Mouse (Mus musculus): ENCODE measurements around the gene Slc5a11. TPM values are rescaled to one million over a fixed set of nuclear protein-coding genes. Genes with fewer than 3 reads are reported as not detected.
A peak's percentile ranks its signal among the peaks of the same experiment; 100 is the strongest.

Gene Slc5a11
- 22.0 and 32.2 TPM in 2 replicates for total RNA-seq (2012; rRNA removed)

- Histone ChIP-seq H3K9me3 (ENCODE audit: control insufficient read depth, insufficient read depth, low read depth, low read length) (no peaks in the 10 kb centered on the region), H3K27ac (ENCODE audit: insufficient read depth, low read depth, low read length, poor library complexity, severe bottlenecking) (peak within 1 kb of the TSS; percentile 57; the same call in 1 of the 2 replicates), H3K36me3 (ENCODE audit: control insufficient read depth, insufficient read depth, low read length, poor library complexity, severe bottlenecking) (no peaks in the 10 kb centered on the region), H3K9ac (ENCODE audit: insufficient read depth, low read depth, low read length, poor library complexity, severe bottlenecking) (peak within 1 kb of the TSS; percentile 34; the same call in 1 of the 2 replicates), H3K4me3 (ENCODE audit: insufficient read depth in 1 of 2, low read depth in 1 of 2, low read length in 2 of 2, poor library complexity in 1 of 2, severe bottlenecking in 1 of 2) (peak within 1 kb of the TSS; percentile 10 to 34; a peak in 3 of 4 replicates), H3K4me1 (ENCODE audit: control insufficient read depth in 2 of 2, insufficient read depth in 2 of 2, low read length in 2 of 2, poor library complexity in 1 of 2) (peaks cover 12 to 35% of the 10 kb centered on the region in 2 experiments)
- in situ Hi-C loops (cut with MboI; ENCODE audit: low sequenced_read_pairs in 2 of 2, unreplicated experiment in 2 of 2) = loop anchor here in 1 of 2 experiments (25.0 kb wide), 1 partner anchor 248 kb away; the partner anchor contains the start of gene Aqp8
- TF ChIP-seq MAFK (IDR thresholded peaks at IDR 0.05; ENCODE audit: insufficient read depth, low read depth, low read length) (no peak), HCFC1 (IDR thresholded peaks at IDR 0.05; ENCODE audit: borderline replicate concordance, insufficient read depth, low read length) (no peak), ZC3H11A (IDR thresholded peaks at IDR 0.05; ENCODE audit: borderline replicate concordance, low read depth, low read length) (no peak), ZNF384 (IDR thresholded peaks at IDR 0.05; ENCODE audit: low read depth, low read length) (no peak), CHD2 (IDR thresholded peaks at IDR 0.05; ENCODE audit: low read depth, low read length) (no peak)
- DNase-seq (ENCODE audit: low read depth, low spot score) = no peak
Measured at GRCm38 (mm10) chr7:123214365-123215075, at the start of gene Slc5a11. Gene Slc5a11 (plus strand): TSS chr7:123214780.

GRCm38 (mm10) chr7:123167436-123167835 lies 47.1 kb upstream of the Slc5a11 start:
- no peak for DNase-seq (ENCODE audit: low read depth, low spot score)
- in situ Hi-C loops (cut with MboI; ENCODE audit: low sequenced_read_pairs in 2 of 2, unreplicated experiment in 2 of 2) = no loop called here
- Histone ChIP-seq H3K9me3 (ENCODE audit: control insufficient read depth, insufficient read depth, low read depth, low read length) (no peaks in the 10 kb centered on the region), H3K4me3 (ENCODE audit: insufficient read depth in 1 of 2, low read depth in 1 of 2, low read length in 2 of 2, poor library complexity in 1 of 2, severe bottlenecking in 1 of 2) (no peak overlapping the region), H3K4me1 (ENCODE audit: control insufficient read depth in 2 of 2, insufficient read depth in 2 of 2, low read length in 2 of 2, poor library complexity in 1 of 2) (no peaks in the 10 kb centered on the region), H3K9ac (ENCODE audit: insufficient read depth, low read depth, low read length, poor library complexity, severe bottlenecking) (no peak overlapping the region), H3K27ac (ENCODE audit: insufficient read depth, low read depth, low read length, poor library complexity, severe bottlenecking) (no peak overlapping the region), H3K36me3 (ENCODE audit: control insufficient read depth, insufficient read depth, low read length, poor library complexity, severe bottlenecking) (peaks cover 33% of the 10 kb centered on the region)
- TF ChIP-seq ZC3H11A (IDR thresholded peaks at IDR 0.05; ENCODE audit: borderline replicate concordance, low read depth, low read length) = no peak
- no peak for TF ChIP-seq MAFK (IDR thresholded peaks at IDR 0.05; ENCODE audit: insufficient read depth, low read depth, low read length)
- no peak for TF ChIP-seq ZNF384 (IDR thresholded peaks at IDR 0.05; ENCODE audit: low read depth, low read length)
- TF ChIP-seq HCFC1 (IDR thresholded peaks at IDR 0.05; ENCODE audit: borderline replicate concordance, insufficient read depth, low read length) = no peak

GRCm38 (mm10) chr7:123169618-123170017 lies 45.0 kb upstream of the Slc5a11 start:
- in situ Hi-C loops (cut with MboI; ENCODE audit: low sequenced_read_pairs in 2 of 2, unreplicated experiment in 2 of 2) = no loop called here
- no peak for DNase-seq (ENCODE audit: low read depth, low spot score)
- Histone ChIP-seq H3K4me3 (ENCODE audit: insufficient read depth in 1 of 2, low read depth in 1 of 2, low read length in 2 of 2, poor library complexity in 1 of 2, severe bottlenecking in 1 of 2) (no peak overlapping the region), H3K27ac (ENCODE audit: insufficient read depth, low read depth, low read length, poor library complexity, severe bottlenecking) (no peak overlapping the region), H3K4me1 (ENCODE audit: control insufficient read depth in 2 of 2, insufficient read depth in 2 of 2, low read length in 2 of 2, poor library complexity in 1 of 2) (no peaks in the 10 kb centered on the region), H3K36me3 (ENCODE audit: control insufficient read depth, insufficient read depth, low read length, poor library complexity, severe bottlenecking) (peaks cover 36% of the 10 kb centered on the region), H3K9me3 (ENCODE audit: control insufficient read depth, insufficient read depth, low read depth, low read length) (no peaks in the 10 kb centered on the region), H3K9ac (ENCODE audit: insufficient read depth, low read depth, low read length, poor library complexity, severe bottlenecking) (no peak overlapping the region)
- no peak for TF ChIP-seq HCFC1 (IDR thresholded peaks at IDR 0.05; ENCODE audit: borderline replicate concordance, insufficient read depth, low read length)

- H3K9me3 ChIP-seq (ENCODE audit: control insufficient read depth, insufficient read depth, low read depth, low read length) = no peaks in the 10 kb centered on the region
- in situ Hi-C loops (cut with MboI; ENCODE audit: low sequenced_read_pairs in 2 of 2, unreplicated experiment in 2 of 2) = no loop called here
- no peak overlapping the region for H3K9ac ChIP-seq (ENCODE audit: insufficient read depth, low read depth, low read length, poor library complexity, severe bottlenecking)
- no peak for TF ChIP-seq ZC3H11A (IDR thresholded peaks at IDR 0.05; ENCODE audit: borderline replicate concordance, low read depth, low read length)
- no peak for TF ChIP-seq MAFK (IDR thresholded peaks at IDR 0.05; ENCODE audit: insufficient read depth, low read depth, low read length)
- no peak for TF ChIP-seq HCFC1 (IDR thresholded peaks at IDR 0.05; ENCODE audit: borderline replicate concordance, insufficient read depth, low read length)
- TF ChIP-seq CHD2 (IDR thresholded peaks at IDR 0.05; ENCODE audit: low read depth, low read length) = no peak
- no peak for TF ChIP-seq ZNF384 (IDR thresholded peaks at IDR 0.05; ENCODE audit: low read depth, low read length)
- H3K4me3 ChIP-seq (ENCODE audit: insufficient read depth in 1 of 2, low read depth in 1 of 2, low read length in 2 of 2, poor library complexity in 1 of 2, severe bottlenecking in 1 of 2) = no peak overlapping the region
- no peak for DNase-seq (ENCODE audit: low read depth, low spot score)
- H3K36me3 ChIP-seq (ENCODE audit: control insufficient read depth, insufficient read depth, low read length, poor library complexity, severe bottlenecking) = peaks cover 38% of the 10 kb centered on the region
- H3K4me1 ChIP-seq (ENCODE audit: control insufficient read depth in 2 of 2, insufficient read depth in 2 of 2, low read length in 2 of 2, poor library complexity in 1 of 2) = no peaks in the 10 kb centered on the region
- no peak overlapping the region for H3K27ac ChIP-seq (ENCODE audit: insufficient read depth, low read depth, low read length, poor library complexity, severe bottlenecking)
Measured at GRCm38 (mm10) chr7:123172101-123172500, 42.5 kb upstream of the Slc5a11 start.
